Mouse (Mus musculus) myocyte (in vitro differentiated cells): ENCODE results near the gene Sod3. TPM values are rescaled to one million over a fixed set of nuclear protein-coding genes. Genes with fewer than 3 reads are reported as not detected.

Experiments
- H3K27me3 ChIP-seq: one replicate; pipeline ENCODE4 v1.6.1; 2011; ENCODE audit not compliant: control insufficient read depth, insufficient read depth, insufficient read length
- H3K36me3 ChIP-seq: one replicate; pipeline ENCODE4 v1.6.1; 2011; ENCODE audit not compliant: control insufficient read depth, insufficient read depth
- H3K4me2 ChIP-seq: one replicate; pipeline ENCODE4 v1.6.1; 2011; ENCODE audit warnings: low read depth, control low read depth
- H3K4me3 ChIP-seq: one replicate; pipeline ENCODE4 v1.5.1; 2011; ENCODE audit warnings: mild to moderate bottlenecking, control low read depth, moderate library complexity
- H3K79me2 ChIP-seq: one replicate; pipeline ENCODE4 v1.6.1; 2011; ENCODE audit not compliant: control insufficient read depth, insufficient read depth
- H3ac ChIP-seq: one replicate; pipeline ENCODE4 v1.6.1; 2011; ENCODE audit not compliant: control insufficient read depth, insufficient read length
- CEBPB ChIP-seq: IDR thresholded peaks from 2 replicates; pipeline ENCODE4 v1.6.1; 2011; ENCODE audit warnings: mild to moderate bottlenecking, moderate library complexity; ENCODE audit not compliant: poor library complexity, insufficient read depth, severe bottlenecking
- E2F4 ChIP-seq: IDR thresholded peaks from one replicate; pipeline ENCODE4 v1.6.1; 2011; ENCODE audit warnings: mild to moderate bottlenecking, control low read depth, moderate library complexity; ENCODE audit not compliant: insufficient read depth
- MAX ChIP-seq: IDR thresholded peaks from one replicate; pipeline ENCODE4 v1.6.1; 2011; ENCODE audit warnings: low read depth, mild to moderate bottlenecking, control low read depth
- MYOD1 ChIP-seq, 3 experiments: IDR thresholded peaks; one replicate each; pipeline ENCODE4 v1.6.1; 2011; ENCODE audit warnings: control low read depth in 2 of 3, low read depth in 2 of 3, mild to moderate bottlenecking in 2 of 3, moderate library complexity in 1 of 3; ENCODE audit not compliant: insufficient read length in 2 of 3, control insufficient read depth in 1 of 3
- MYOG ChIP-seq, 3 experiments: IDR thresholded peaks; one replicate each; pipeline ENCODE4 v1.6.1; 2011; ENCODE audit warnings: control low read depth in 2 of 3, low read depth in 2 of 3, mild to moderate bottlenecking in 2 of 3; ENCODE audit not compliant: insufficient read length in 2 of 3, control insufficient read depth in 1 of 3, insufficient read depth in 1 of 3
- POLR2A ChIP-seq: IDR thresholded peaks from one replicate; pipeline ENCODE4 v1.6.1; 2011; ENCODE audit warnings: low read depth, mild to moderate bottlenecking, control low read depth, moderate library complexity; ENCODE audit not compliant: insufficient read length
- POLR2AphosphoS2 ChIP-seq: IDR thresholded peaks from one replicate; pipeline ENCODE4 v1.6.1; 2011; ENCODE audit warnings: low read depth, control low read depth; ENCODE audit not compliant: insufficient read length
- REST ChIP-seq: IDR thresholded peaks from one replicate; pipeline ENCODE4 v1.6.1; 2011; ENCODE audit warnings: mild to moderate bottlenecking, control low read depth, moderate library complexity; ENCODE audit not compliant: insufficient read depth, insufficient read length
- SRF ChIP-seq: IDR thresholded peaks from one replicate; pipeline ENCODE4 v1.6.1; 2011; ENCODE audit warnings: low read depth; ENCODE audit not compliant: control insufficient read depth, insufficient read length
- TCF12 ChIP-seq: IDR thresholded peaks from one replicate; pipeline ENCODE4 v1.6.1; 2011; ENCODE audit warnings: mild to moderate bottlenecking, control low read depth; ENCODE audit not compliant: poor library complexity, insufficient read depth, severe bottlenecking
- TCF3 ChIP-seq: IDR thresholded peaks from one replicate; pipeline ENCODE4 v1.6.1; 2011; ENCODE audit warnings: low read depth, control low read depth; ENCODE audit not compliant: insufficient read length
- USF1 ChIP-seq: IDR thresholded peaks from one replicate; pipeline ENCODE4 v1.6.1; 2011; ENCODE audit warnings: low read depth, mild to moderate bottlenecking, control low read depth, moderate library complexity
- polyA plus RNA-seq: library from polyadenylated mRNA; unstranded; fragments of >200 nt; fragmentation: generic; extraction: Trizol; gene quantifications from one replicate; pipeline ENCODE4 v1.2.1, GENCODE M21; 2012; ENCODE audit warnings: missing spikeins

Gene Sod3
- polyA plus RNA-seq, 1 experiment: 10.9 TPM

DNA sequence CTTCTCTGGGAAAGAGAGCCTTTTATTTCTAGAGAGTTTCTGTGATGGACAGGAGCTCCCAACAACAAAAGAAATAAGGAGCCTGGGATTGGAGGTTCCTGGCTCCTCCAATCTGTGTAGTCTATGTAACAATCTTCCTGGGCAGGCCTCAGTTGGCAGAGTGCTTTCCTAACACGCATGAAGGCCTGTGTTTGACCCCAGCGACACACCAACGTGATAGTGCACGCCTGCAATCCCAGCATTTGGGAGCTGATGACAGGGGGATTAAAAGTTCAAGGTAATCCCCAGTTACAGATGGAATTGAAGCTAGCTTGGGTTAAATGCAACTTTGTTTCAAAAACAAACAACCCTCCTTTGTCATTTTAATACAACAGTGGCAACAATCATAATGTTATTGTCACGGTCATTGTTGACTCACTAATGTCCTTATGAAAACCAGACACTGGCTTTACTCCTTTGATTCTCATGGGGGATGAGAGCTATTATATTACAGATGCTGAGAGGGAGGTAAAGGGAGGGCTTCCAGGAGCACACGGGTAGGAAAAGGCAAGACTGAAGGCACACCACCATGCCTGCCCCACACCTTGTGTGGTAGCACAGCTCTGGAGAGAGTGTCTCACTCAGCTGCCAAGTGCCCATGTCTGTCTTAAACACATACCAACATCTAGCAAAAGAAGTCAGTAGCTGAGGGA, 669 bp upstream of the Sod3 start:
- H3K27me3 ChIP-seq: no peaks in the 10 kb centered on the region
- no peak overlapping the region for H3K4me3 ChIP-seq
- no peak overlapping the region for H3ac ChIP-seq
- no peak for TF ChIP-seq TCF3
- no peak for TF ChIP-seq TCF12
- no peak for TF ChIP-seq USF1
- TF ChIP-seq REST: no peak
- TF ChIP-seq SRF: no peak
- no peak overlapping the region for H3K4me2 ChIP-seq
- H3K79me2 ChIP-seq: no peaks in the 10 kb centered on the region
- no peaks in the 10 kb centered on the region for H3K36me3 ChIP-seq

DNA sequence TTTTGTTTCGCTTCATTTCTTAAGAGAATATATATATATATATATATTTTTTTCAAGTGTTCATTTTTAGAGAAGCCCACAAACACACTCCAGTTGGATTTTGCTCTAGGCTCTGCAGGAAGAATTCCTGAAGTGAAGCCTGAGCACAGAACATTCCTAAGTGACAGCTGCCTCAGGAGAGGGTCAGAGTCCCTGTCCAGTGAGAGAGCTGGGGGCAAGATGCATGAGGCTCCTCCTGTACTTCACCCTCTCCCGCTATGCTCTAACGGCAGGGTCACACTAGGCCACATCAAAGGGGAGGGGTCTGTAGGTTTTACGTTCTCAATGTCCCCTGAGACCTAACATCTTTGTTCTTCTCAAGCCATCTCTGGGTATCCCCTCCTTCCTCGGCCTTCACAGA, 930 bp downstream of the Sod3 start:
- no peak overlapping the region for H3K4me2 ChIP-seq
- no peaks in the 10 kb centered on the region for H3K79me2 ChIP-seq
- H3ac ChIP-seq: no peak overlapping the region
- TF ChIP-seq REST (no peak), POLR2A (no peak), MYOD1 (IDR thresholded peaks at IDR 0.05; ENCODE audit: control insufficient read depth in 1 of 3, insufficient read length in 2 of 3, low read depth in 2 of 3) (no peak), SRF (no peak), CEBPB (no peak), USF1 (no peak), MYOG (IDR thresholded peaks at IDR 0.05; ENCODE audit: control insufficient read depth in 1 of 3, insufficient read depth in 1 of 3, insufficient read length in 2 of 3, low read depth in 2 of 3) (no peak), MAX (no peak), POLR2AphosphoS2 (no peak), E2F4 (no peak), TCF3 (no peak), TCF12 (no peak)
- no peak overlapping the region for H3K4me3 ChIP-seq
- H3K27me3 ChIP-seq: no peaks in the 10 kb centered on the region
- H3K36me3 ChIP-seq: no peaks in the 10 kb centered on the region

DNA sequence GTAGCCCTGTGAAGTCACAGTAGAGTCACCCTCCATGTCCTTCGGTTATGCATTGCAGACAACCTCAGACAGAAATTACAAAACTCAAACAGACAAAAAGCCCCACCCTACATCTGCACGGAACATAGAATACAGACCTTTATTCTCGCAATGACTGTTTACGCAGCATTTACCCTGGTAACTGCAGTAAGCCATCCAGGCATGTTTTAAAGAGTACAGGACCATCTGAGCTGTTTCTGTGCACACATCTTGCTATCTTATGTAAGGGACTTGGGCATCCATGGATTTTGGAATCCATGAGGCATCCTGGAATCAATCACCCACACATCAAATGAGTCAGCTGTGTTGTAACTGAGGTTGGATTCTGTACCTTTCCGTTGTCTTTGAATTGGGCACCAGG, 2.3 kb downstream of the Sod3 start:
- Histone ChIP-seq H3K79me2 (no peaks in the 10 kb centered on the region), H3K4me2 (no peak overlapping the region), H3K4me3 (no peak overlapping the region), H3ac (no peak overlapping the region), H3K36me3 (no peaks in the 10 kb centered on the region), H3K27me3 (no peaks in the 10 kb centered on the region)
- TF ChIP-seq E2F4 (no peak), POLR2A (no peak), USF1 (no peak), CEBPB (no peak), MYOG (IDR thresholded peaks at IDR 0.05; ENCODE audit: control insufficient read depth in 1 of 3, insufficient read depth in 1 of 3, insufficient read length in 2 of 3, low read depth in 2 of 3) (no peak), SRF (no peak), MYOD1 (IDR thresholded peaks at IDR 0.05; ENCODE audit: control insufficient read depth in 1 of 3, insufficient read length in 2 of 3, low read depth in 2 of 3) (no peak), REST (no peak), MAX (no peak), TCF12 (no peak), TCF3 (no peak), POLR2AphosphoS2 (no peak)

DNA sequence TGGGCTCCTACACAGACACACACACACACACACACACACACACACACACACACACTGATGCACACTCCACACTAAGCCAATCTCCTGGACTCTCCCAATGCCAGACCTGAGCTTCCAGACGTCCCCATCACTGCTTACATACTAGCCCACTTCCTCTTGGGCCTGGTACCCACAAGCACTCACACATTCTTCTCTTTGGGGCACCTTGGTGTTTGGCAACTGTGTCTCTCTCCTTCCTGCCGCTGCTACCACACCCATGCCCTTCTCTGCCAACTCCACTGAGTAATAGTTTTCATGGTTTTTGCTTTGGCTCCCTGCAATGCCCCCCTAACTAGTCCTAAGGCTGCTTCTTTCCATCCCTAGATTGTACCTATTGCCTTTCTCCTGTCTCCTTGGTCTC, 3.1 kb downstream of the Sod3 start:
- H3K4me2 ChIP-seq: no peak overlapping the region
- no peak overlapping the region for H3K4me3 ChIP-seq
- H3K27me3 ChIP-seq: no peaks in the 10 kb centered on the region
- no peaks in the 10 kb centered on the region for H3K36me3 ChIP-seq
- no peak overlapping the region for H3ac ChIP-seq
- H3K79me2 ChIP-seq: no peaks in the 10 kb centered on the region
- no peak for TF ChIP-seq REST
- TF ChIP-seq POLR2A: no peak
- no peak for TF ChIP-seq CEBPB
- no peak for TF ChIP-seq MYOG (IDR thresholded peaks at IDR 0.05; ENCODE audit: control insufficient read depth in 1 of 3, insufficient read depth in 1 of 3, insufficient read length in 2 of 3, low read depth in 2 of 3)
- no peak for TF ChIP-seq MYOD1 (IDR thresholded peaks at IDR 0.05; ENCODE audit: control insufficient read depth in 1 of 3, insufficient read length in 2 of 3, low read depth in 2 of 3)
- TF ChIP-seq TCF3: no peak
- TF ChIP-seq USF1: no peak
